Mouse (Mus musculus) C2C12 (cell line): ENCODE results near the gene Gm12184.

Experiments used
- CTCF ChIP-seq: IDR thresholded peaks from one replicate; pipeline ENCODE4 v1.5.1; 2011; ENCODE audit not compliant: control insufficient read depth, insufficient read depth, insufficient read length
- MYOG ChIP-seq: IDR thresholded peaks from one replicate; pipeline ENCODE4 v1.6.1; 2011; ENCODE audit not compliant: control insufficient read depth, insufficient read length; ENCODE audit errors: extremely low read depth

DNA sequence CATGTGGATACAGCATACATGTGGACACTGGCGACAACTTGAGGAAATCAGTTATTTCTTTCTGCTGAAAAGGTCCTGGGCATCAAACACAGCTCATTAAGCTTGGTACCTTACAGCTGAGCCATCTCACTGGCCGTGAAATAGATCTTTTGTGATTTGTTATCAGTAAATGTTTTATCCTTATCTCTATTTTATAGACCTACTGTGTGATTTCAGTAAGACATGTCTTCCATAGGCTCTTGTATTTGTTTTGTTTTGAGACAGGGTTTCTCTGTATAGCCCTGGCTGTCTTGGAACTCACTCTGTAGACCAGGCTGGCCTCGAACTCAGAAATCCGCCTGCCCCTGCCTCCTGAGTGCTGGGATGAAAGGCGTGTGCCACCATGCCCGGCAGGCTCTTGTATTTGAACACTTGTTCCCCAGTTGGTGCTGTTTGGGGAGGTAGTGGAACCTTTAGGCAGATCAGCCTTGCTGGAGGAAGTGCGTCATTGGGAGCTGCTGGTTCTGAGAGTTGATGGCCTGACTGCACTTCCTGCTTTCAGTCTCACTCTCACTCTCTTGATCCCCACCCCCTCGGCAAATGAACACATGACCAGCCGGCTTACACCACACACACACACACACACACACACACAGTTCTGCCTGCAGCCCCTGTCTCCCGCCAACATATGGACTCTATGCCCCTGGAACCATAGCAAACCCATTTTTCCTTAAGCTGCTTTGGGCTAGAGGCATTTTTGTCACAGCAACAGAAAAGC, 38.8 kb downstream of the Gm12184 start:
- TF ChIP-seq CTCF, result no peak
- no peak for TF ChIP-seq MYOG
